ENCODE assay signal across 8 mouse cellular contexts in the genomic region with DNA sequence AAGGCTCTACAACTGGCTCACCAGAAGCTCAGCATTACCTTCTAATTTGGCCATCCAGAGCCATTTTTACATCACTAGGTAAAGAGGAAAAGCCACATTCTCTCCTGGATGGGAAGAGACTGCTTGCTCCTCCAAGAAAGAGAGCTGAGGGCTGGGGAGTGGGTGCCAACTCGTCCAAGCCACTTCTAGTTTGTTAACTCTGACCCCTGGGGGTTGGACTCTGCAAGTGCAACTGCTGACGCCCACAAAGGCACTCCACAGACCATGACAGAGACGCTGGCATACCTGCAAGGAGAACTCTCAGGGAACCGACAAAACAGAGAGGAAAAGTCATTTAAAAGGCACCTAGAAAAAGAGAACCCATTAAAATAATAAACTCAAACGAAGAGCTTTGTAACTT.
DNase-seq lines count a peak whose midpoint lies in the region; ATAC-seq and TF ChIP-seq lines count a peak whose summit lies in the region.

No protein-coding gene starts in this region.

- TF ChIP-seq CTCF in C2C12 (IDR thresholded peaks at IDR 0.05; ENCODE audit: control insufficient read depth, insufficient read depth, insufficient read length): peak; percentile 67
- TF ChIP-seq CTCF in bone marrow, adult 2 months (IDR thresholded peaks at IDR 0.05; ENCODE audit: control insufficient read depth, insufficient read depth, low read length): peak; percentile 83
- TF ChIP-seq CTCF in stomach, postnatal 0 days (IDR thresholded peaks at IDR 0.05; ENCODE audit: low read depth): peak; percentile 88

- H3K79me2 ChIP-seq in C2C12 (ENCODE audit: control insufficient read depth, insufficient read depth): no peaks in the 10 kb centered on the region

- peak; percentile 76 for ATAC-seq in erythroid progenitor cell, adult 5-6 weeks (replicated peaks; ENCODE audit: low FRiP score, poor library complexity, severe bottlenecking)
- ATAC-seq in heart, embryonic 16.5 days (replicated peaks; ENCODE audit: extremely low read depth, insufficient read depth, low FRiP score): 0 out of 2 replicates have a peak, but pooled peaks have one; percentile 37
- peak; percentile 35; the same call in 1 of the 2 replicates for ATAC-seq in liver, embryonic 13.5 days (ENCODE audit: low read depth)
- peak; percentile 68; the same call in 1 of the 2 replicates for ATAC-seq in neural tube, embryonic 11.5 days (ENCODE audit: insufficient read depth, low FRiP score, low TSS enrichment)
- peak; percentile 71; the same call in 1 of the 2 replicates for ATAC-seq in stomach, postnatal 0 days (ENCODE audit: low FRiP score, low TSS enrichment)

- no peaks in the 10 kb centered on the region for H3K79me3 ChIP-seq in C2C12 (ENCODE audit: low read depth)

- no peak overlapping the region for H3K4me3 ChIP-seq in C2C12 (ENCODE audit: insufficient read depth, poor library complexity, severe bottlenecking)
- no peak overlapping the region for H3K4me3 ChIP-seq in bone marrow, adult 2 months (replicated peaks; ENCODE audit: control insufficient read depth, low read depth, low read length)
- no peak overlapping the region for H3K4me3 ChIP-seq in heart, embryonic 16.5 days (ENCODE audit: low read length)
- no peak overlapping the region for H3K4me3 ChIP-seq in liver, embryonic 13.5 days (replicated peaks)
- no peak overlapping the region for H3K4me3 ChIP-seq in neural tube, embryonic 11.5 days (ENCODE audit: low read depth, low read length)
- no peak overlapping the region for H3K4me3 ChIP-seq in stomach, postnatal 0 days (ENCODE audit: low read depth, low read length)

- H3K4me2 ChIP-seq in heart, embryonic 16.5 days (ENCODE audit: low read depth, low read length): no peak overlapping the region
- peak overlapping the region; percentile 17; the same call in 1 of the 2 replicates for H3K4me2 ChIP-seq in liver, embryonic 13.5 days
- no peak overlapping the region for H3K4me2 ChIP-seq in neural tube, embryonic 11.5 days (ENCODE audit: low read depth)
- no peak overlapping the region for H3K4me2 ChIP-seq in stomach, postnatal 0 days (replicated peaks; ENCODE audit: low read depth)

- under 1% methylated on average over 5 of the region's 5 CpGs for WGBS in bone marrow, adult 2 months
- 0% methylated on average over 5 of the region's 5 CpGs for WGBS in heart, embryonic 16.5 days
- 2% methylated on average over 5 of the region's 5 CpGs for WGBS in liver, embryonic 13.5 days (ENCODE audit: insufficient replicate concordance)
- 2% methylated on average over 5 of the region's 5 CpGs for WGBS in neural tube, embryonic 11.5 days
- 2% methylated on average over 5 of the region's 5 CpGs for WGBS in stomach, postnatal 0 days

- H3K36me3 ChIP-seq in C2C12 (ENCODE audit: control insufficient read depth, insufficient read depth): no peaks in the 10 kb centered on the region
- H3K36me3 ChIP-seq in heart, embryonic 16.5 days (ENCODE audit: control insufficient read depth, insufficient read depth): no peaks in the 10 kb centered on the region
- no peaks in the 10 kb centered on the region for H3K36me3 ChIP-seq in liver, embryonic 13.5 days
- no peaks in the 10 kb centered on the region for H3K36me3 ChIP-seq in neural tube, embryonic 11.5 days (ENCODE audit: control insufficient read depth, insufficient read depth, low read length)
- no peaks in the 10 kb centered on the region for H3K36me3 ChIP-seq in stomach, postnatal 0 days (ENCODE audit: control insufficient read depth, insufficient read depth, low read length)

- H3K4me1 ChIP-seq in bone marrow, adult 2 months (ENCODE audit: control insufficient read depth, insufficient read depth, low read length): no peaks in the 10 kb centered on the region; the same call in 1 of the 2 replicates
- peaks cover 3% of the 10 kb centered on the region for H3K4me1 ChIP-seq in heart, embryonic 16.5 days (ENCODE audit: control insufficient read depth, insufficient read depth, low read length)
- peaks cover 49% of the 10 kb centered on the region for H3K4me1 ChIP-seq in liver, embryonic 13.5 days (replicated peaks)
- H3K4me1 ChIP-seq in neural tube, embryonic 11.5 days (ENCODE audit: control insufficient read depth, insufficient read depth, low read length): no peaks in the 10 kb centered on the region
- no peaks in the 10 kb centered on the region for H3K4me1 ChIP-seq in stomach, postnatal 0 days (replicated peaks; ENCODE audit: control insufficient read depth, insufficient read depth)

- H3K9ac ChIP-seq in heart, embryonic 16.5 days (ENCODE audit: low read length): no peak overlapping the region
- H3K9ac ChIP-seq in liver, embryonic 13.5 days: peak overlapping the region; percentile 54; the same call in 1 of the 2 replicates
- H3K9ac ChIP-seq in neural tube, embryonic 11.5 days (ENCODE audit: low read length): no peak overlapping the region
- no peak overlapping the region for H3K9ac ChIP-seq in stomach, postnatal 0 days (ENCODE audit: low read length)

- TF ChIP-seq POLR2A in bone marrow, adult 2 months (IDR thresholded peaks at IDR 0.05; ENCODE audit: borderline replicate concordance, control insufficient read depth, low read depth, low read length): no peak

- no peak overlapping the region for H3K27ac ChIP-seq in bone marrow, adult 2 months (ENCODE audit: control insufficient read depth, insufficient read depth, low read depth, low read length, poor library complexity)
- no peak overlapping the region for H3K27ac ChIP-seq in heart, embryonic 16.5 days (ENCODE audit: low read length)
- H3K27ac ChIP-seq in liver, embryonic 13.5 days: peak overlapping the region; percentile 98
- H3K27ac ChIP-seq in neural tube, embryonic 11.5 days (ENCODE audit: low read depth, low read length): no peak overlapping the region
- H3K27ac ChIP-seq in stomach, postnatal 0 days (replicated peaks): no peak overlapping the region

- H3K9me3 ChIP-seq in heart, embryonic 16.5 days (replicated peaks; ENCODE audit: control insufficient read depth, low read length): no peaks in the 10 kb centered on the region
- no peaks in the 10 kb centered on the region for H3K9me3 ChIP-seq in liver, embryonic 13.5 days (replicated peaks)
- no peaks in the 10 kb centered on the region for H3K9me3 ChIP-seq in neural tube, embryonic 11.5 days (ENCODE audit: control insufficient read depth, low read length)
- H3K9me3 ChIP-seq in stomach, postnatal 0 days (ENCODE audit: control insufficient read depth, low read length): no peaks in the 10 kb centered on the region

- no peaks in the 10 kb centered on the region for H3K27me3 ChIP-seq in C2C12 (ENCODE audit: control insufficient read depth, insufficient read depth, insufficient read length)
- H3K27me3 ChIP-seq in heart, embryonic 16.5 days (ENCODE audit: control insufficient read depth, insufficient read depth, low read length): no peaks in the 10 kb centered on the region
- H3K27me3 ChIP-seq in liver, embryonic 13.5 days: no peaks in the 10 kb centered on the region
- no peaks in the 10 kb centered on the region for H3K27me3 ChIP-seq in neural tube, embryonic 11.5 days (ENCODE audit: control insufficient read depth, insufficient read depth, low read length)
- no peaks in the 10 kb centered on the region for H3K27me3 ChIP-seq in stomach, postnatal 0 days (ENCODE audit: control insufficient read depth, insufficient read depth, low read length)

- peak; percentile 78 for DNase-seq in kidney, postnatal 14 days
- peak; percentile 77 for DNase-seq in liver, embryonic 13.5 days
- peak; percentile 77 for DNase-seq in neural tube, embryonic 11.5 days (ENCODE audit: low spot score)
- DNase-seq in stomach, postnatal 0 days (ENCODE audit: low spot score): peak; percentile 71

- H3ac ChIP-seq in C2C12 (ENCODE audit: control insufficient read depth, insufficient read length, low read depth): no peak overlapping the region

- no peak for TF ChIP-seq EP300 in stomach, postnatal 0 days (optimal IDR thresholded peaks at IDR 0.05)

TF ChIP-seq in C2C12, 6 proteins besides CTCF, POLR2A, EP300 and RAD21:
- TF ChIP-seq USF1 (IDR thresholded peaks at IDR 0.05; ENCODE audit: low read depth): no peak
- no peak for TF ChIP-seq MYOD1 (IDR thresholded peaks at IDR 0.05; ENCODE audit: control insufficient read depth, insufficient read length, low read depth)
- TF ChIP-seq CEBPB (IDR thresholded peaks at IDR 0.05; ENCODE audit: low read depth): no peak
- no peak for TF ChIP-seq MYOG (IDR thresholded peaks at IDR 0.05; ENCODE audit: control insufficient read depth, extremely low read depth, insufficient read length)
- TF ChIP-seq FOSL1 (IDR thresholded peaks at IDR 0.05; ENCODE audit: insufficient read depth, low read length, poor library complexity, severe bottlenecking): no peak
- no peak for TF ChIP-seq MAX (IDR thresholded peaks at IDR 0.05)
